Mouse (Mus musculus) midbrain, postnatal 0 days (tissue): ENCODE results near the gene Pdzd2. TPM values are rescaled to one million over a fixed set of nuclear protein-coding genes. Genes with fewer than 3 reads are reported as not detected.

Experiments
- ATAC-seq: fragments of 200-750 bp; cut with Nextera tagmentation; 2 replicates; pipeline ENCODE4 v1.8.0; 2017; ENCODE audit warnings: moderate number of reproducible peaks, mild to moderate bottlenecking, moderate TSS enrichment, moderate library complexity; ENCODE audit not compliant: low FRiP score
- DNase-seq: peaks from one replicate; pipeline ENCODE4 v3.0.0-alpha.2; 2015; ENCODE audit warnings: low spot score
- H3K27ac ChIP-seq: fragments of 300-500 bp; sonication (generic); 2 replicates; pipeline ENCODE4 v1.5.1; 2014; ENCODE audit warnings: low read depth, mild to moderate bottlenecking, low read length, mixed read lengths
- H3K27me3 ChIP-seq: fragments of 300-500 bp; sonication (generic); 2 replicates; pipeline ENCODE4 v1.6.1; 2014; ENCODE audit warnings: low read length, control low read depth, mixed read lengths; ENCODE audit not compliant: insufficient read depth
- H3K36me3 ChIP-seq: fragments of 300-500 bp; sonication (generic); 2 replicates; pipeline ENCODE4 v1.6.1; 2014; ENCODE audit warnings: low read length, control low read depth, mixed read lengths; ENCODE audit not compliant: insufficient read depth
- H3K4me1 ChIP-seq: fragments of 300-500 bp; sonication (generic); 2 replicates; pipeline ENCODE4 v1.6.1; 2014; ENCODE audit warnings: mild to moderate bottlenecking, control low read depth, antibody characterized with exemption, low read length, mixed read lengths; ENCODE audit not compliant: insufficient read depth
- H3K4me2 ChIP-seq: fragments of 300-500 bp; sonication (generic); 2 replicates; pipeline ENCODE4 v1.6.1; 2014; ENCODE audit warnings: low read depth, mild to moderate bottlenecking, low read length, mixed read lengths; ENCODE audit not compliant: poor library complexity, severe bottlenecking
- H3K4me3 ChIP-seq: fragments of 300-500 bp; sonication (generic); 2 replicates; pipeline ENCODE4 v1.5.1; 2014; ENCODE audit warnings: low read depth, mild to moderate bottlenecking, low read length, moderate library complexity
- H3K9ac ChIP-seq: fragments of 300-500 bp; sonication (generic); replicated peaks from 2 replicates; pipeline ENCODE4 v1.6.1; 2014; ENCODE audit warnings: mild to moderate bottlenecking, low read length, moderate library complexity, mixed read lengths; ENCODE audit not compliant: poor library complexity, severe bottlenecking
- H3K9me3 ChIP-seq: fragments of 300-500 bp; sonication (generic); 2 replicates; pipeline ENCODE4 v1.6.1; 2016; ENCODE audit warnings: low read length, control low read depth
- CTCF ChIP-seq: IDR thresholded peaks from 2 replicates; pipeline ENCODE4 v1.5.1; 2016; ENCODE audit warnings: antibody characterized with exemption, mild to moderate bottlenecking
- WGBS: fragments of 180-500 bp; shearing (Covaris S2); extraction: QIAGEN DNeasy Blood & Tissue Kit; methylation state at CpG from one replicate; pipeline ENCODE4 v1.1.7; 2014; 5-methylcytosine and 5-hydroxymethylcytosine counted together
- polyA plus RNA-seq: library from polyadenylated mRNA; unstranded; fragments of >200 nt; fragmentation: Nextera tagmentation; extraction: Ambion mirVana; gene quantifications from 2 replicates; pipeline ENCODE4 v1.2.1, GENCODE M21; 2015
- total RNA-seq: library from RNA; depleted of rRNA; stranded (reverse); fragments of >200 nt; gene quantifications from 2 replicates; pipeline ENCODE4 v1.2.3, GENCODE M21; 2014

Pdzd2 gene
- total and polyA plus RNA-seq, 2 experiments from 2014 or later = 15.8 to 29.8 TPM

GRCm38 (mm10) chr15:12689716-12690381, 49.9 kb downstream of the Pdzd2 start:
- Histone ChIP-seq H3K4me3 (no peak overlapping the region), H3K27ac (no peak overlapping the region), H3K36me3 (no peaks in the 10 kb centered on the region), H3K27me3 (no peaks in the 10 kb centered on the region), H3K4me1 (no peaks in the 10 kb centered on the region), H3K4me2 (no peak overlapping the region), H3K9me3 (no peaks in the 10 kb centered on the region), H3K9ac (no peak overlapping the region)
- 90% methylated on average over 7 of the region's 7 CpGs for WGBS
- TF ChIP-seq CTCF = peak; percentile 23
- ATAC-seq = no peak
- no peak for DNase-seq

GRCm38 (mm10) chr15:12682549-12682948, 57.2 kb downstream of the Pdzd2 start:
- ATAC-seq (0 out of 2 replicates have a peak, but pooled peaks have one; percentile 42), DNase-seq (no peak)
- 30% methylated on average over 9 of the region's 9 CpGs for WGBS

GRCm38 (mm10) chr15:12681891-12682290, 57.8 kb downstream of the Pdzd2 start:
- 89% methylated on average over 2 of the region's 2 CpGs for WGBS
- no peaks in the 10 kb centered on the region for H3K27me3 ChIP-seq

More at GRCm38 (mm10) chr15:12682549-12682948, 57.2 kb downstream of the Pdzd2 start:
- Histone ChIP-seq H3K4me3 (no peak overlapping the region), H3K36me3 (no peaks in the 10 kb centered on the region), H3K27ac (no peak overlapping the region), H3K9ac (no peak overlapping the region), H3K4me1 (no peaks in the 10 kb centered on the region; the same call in 1 of the 2 replicates), H3K27me3 (no peaks in the 10 kb centered on the region), H3K9me3 (no peaks in the 10 kb centered on the region), H3K4me2 (0 out of 2 replicates have a peak overlapping the region, but pooled peaks have one; percentile 6)
- TF ChIP-seq CTCF = no peak

GRCm38 (mm10) chr15:12680750-12681149, 59.0 kb downstream of the Pdzd2 start:
- ATAC-seq (no peak), DNase-seq (no peak)
- Histone ChIP-seq H3K4me1 (no peaks in the 10 kb centered on the region; the same call in 1 of the 2 replicates), H3K27me3 (no peaks in the 10 kb centered on the region), H3K27ac (no peak overlapping the region), H3K4me2 (no peak overlapping the region), H3K4me3 (no peak overlapping the region), H3K36me3 (no peaks in the 10 kb centered on the region), H3K9ac (no peak overlapping the region), H3K9me3 (no peaks in the 10 kb centered on the region)
- no peak for TF ChIP-seq CTCF
- WGBS = 68% methylated on average over 7 of the region's 7 CpGs

More at GRCm38 (mm10) chr15:12681891-12682290, 57.8 kb downstream of the Pdzd2 start:
- DNase-seq = no peak
- H3K9me3 ChIP-seq = no peaks in the 10 kb centered on the region
- no peak overlapping the region for H3K4me3 ChIP-seq
- H3K4me2 ChIP-seq = no peak overlapping the region
- ATAC-seq = no peak
- H3K9ac ChIP-seq = no peak overlapping the region
- H3K36me3 ChIP-seq = no peaks in the 10 kb centered on the region
- TF ChIP-seq CTCF = no peak
- H3K27ac ChIP-seq = no peak overlapping the region
- H3K4me1 ChIP-seq = no peaks in the 10 kb centered on the region; the same call in 1 of the 2 replicates

- Histone ChIP-seq H3K27me3 (no peaks in the 10 kb centered on the region), H3K4me1 (no peaks in the 10 kb centered on the region; the same call in 1 of the 2 replicates), H3K9ac (no peak overlapping the region), H3K4me2 (no peak overlapping the region), H3K27ac (no peak overlapping the region), H3K36me3 (no peaks in the 10 kb centered on the region), H3K9me3 (no peaks in the 10 kb centered on the region), H3K4me3 (no peak overlapping the region)
- TF ChIP-seq CTCF = no peak
- DNase-seq = no peak
- ATAC-seq = no peak
- 83% methylated on average over 6 of the region's 6 CpGs for WGBS
Observed at GRCm38 (mm10) chr15:12679996-12680395, 59.7 kb downstream of the Pdzd2 start.

- H3K4me3 ChIP-seq = no peak overlapping the region
- H3K36me3 ChIP-seq = no peaks in the 10 kb centered on the region
- no peak for TF ChIP-seq CTCF
- H3K4me2 ChIP-seq = no peak overlapping the region
- no peak for ATAC-seq
- no peaks in the 10 kb centered on the region; the same call in 1 of the 2 replicates for H3K4me1 ChIP-seq
- no peak overlapping the region for H3K27ac ChIP-seq
- no peak for DNase-seq
- no peaks in the 10 kb centered on the region for H3K9me3 ChIP-seq
- no peak overlapping the region for H3K9ac ChIP-seq
- 77% methylated on average over 2 of the region's 2 CpGs for WGBS
- H3K27me3 ChIP-seq = no peaks in the 10 kb centered on the region
Observed at GRCm38 (mm10) chr15:12678540-12679112, 61.1 kb downstream of the Pdzd2 start.
